Mouse (Mus musculus) kidney, adult 2 months (tissue): ENCODE data around the gene Pprc1.

Experiments
- CTCF ChIP-seq: fragments of 200-500 bp; conservative IDR thresholded peaks from 2 replicates; pipeline ENCODE4 v1.5.1; 2011; ENCODE audit warnings: low read depth, mild to moderate bottlenecking, control low read depth, low read length, moderate library complexity, mixed read lengths; ENCODE audit not compliant: insufficient read depth, insufficient read length
- POLR2A ChIP-seq: fragments of 200-500 bp; IDR thresholded peaks from one replicate; pipeline ENCODE4 v1.6.1; 2011; ENCODE audit warnings: low read depth, low read length, control low read depth

DNA sequence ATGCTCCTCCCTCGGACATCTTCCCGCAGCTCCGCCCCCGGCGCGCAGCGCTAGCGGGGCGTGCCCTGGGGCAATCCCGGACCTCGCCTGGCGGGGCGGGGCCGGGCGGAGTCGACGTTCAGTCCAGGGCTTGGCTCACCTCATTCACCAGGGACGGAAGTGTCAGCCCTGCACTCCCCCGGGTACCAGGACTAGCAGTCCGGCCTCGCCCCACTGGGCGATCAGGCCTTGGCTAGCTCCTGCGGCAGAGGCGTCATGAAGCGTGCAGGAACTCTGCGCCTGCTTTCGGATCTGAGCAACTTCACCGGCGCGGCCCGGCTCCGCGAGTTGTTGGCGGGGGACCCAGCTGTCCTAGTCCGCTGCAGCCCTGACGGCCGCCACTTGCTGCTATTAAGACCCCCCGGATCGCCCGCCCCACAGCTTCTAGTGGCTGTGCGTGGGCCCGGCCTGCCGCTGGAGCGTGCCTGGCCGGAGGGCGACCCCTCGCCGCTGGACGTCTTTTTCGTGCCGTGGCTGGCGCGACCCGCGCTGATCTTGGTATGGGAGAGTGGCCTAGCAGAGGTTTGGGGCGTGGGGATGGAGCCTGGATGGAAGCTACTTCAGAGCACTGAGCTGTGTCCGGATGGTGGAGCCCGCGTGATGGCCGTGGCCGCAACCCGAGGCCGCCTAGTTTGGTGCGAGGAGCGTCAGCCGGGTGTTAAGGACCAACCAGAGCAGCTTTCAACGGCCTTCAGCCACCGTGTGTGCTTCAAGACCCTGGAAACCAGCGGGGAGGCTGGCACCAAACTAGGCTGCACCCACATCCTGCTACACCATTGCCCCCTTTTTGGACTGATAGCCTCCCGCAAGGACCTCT is 41.1 kb upstream of the Pprc1 start, which contains the start of gene Hps6:
- no peak for TF ChIP-seq CTCF
- peak; percentile 90 for TF ChIP-seq POLR2A
